Mouse (Mus musculus) forebrain, embryonic 11.5 days (tissue): ENCODE measurements around the gene Sfmbt2. TPM values are rescaled to one million over a fixed set of nuclear protein-coding genes. Genes with fewer than 3 reads are reported as not detected.
"Not testable (repeated sequence)": the region's sequence is repeated elsewhere in the genome, so short reads cannot be mapped to it uniquely, and the experiment has no call there.

Experiments used
- ATAC-seq: fragments of 200-750 bp; cut with Nextera tagmentation; replicated peaks from 2 replicates; pipeline ENCODE4 v1.8.0; 2017; ENCODE audit warnings: moderate TSS enrichment; ENCODE audit not compliant: low FRiP score
- DNase-seq: peaks from one replicate; pipeline ENCODE4 v3.0.0-alpha.2; 2017; ENCODE audit warnings: low spot score
- H3K27ac ChIP-seq: fragments of 300-500 bp; sonication (generic); 2 replicates; pipeline ENCODE4 v1.5.1; 2014; ENCODE audit warnings: low read depth, low read length
- H3K27me3 ChIP-seq: fragments of 300-500 bp; sonication (generic); 2 replicates; pipeline ENCODE4 v1.6.1; 2014; ENCODE audit warnings: mild to moderate bottlenecking, low read length, mixed read lengths; ENCODE audit not compliant: control insufficient read depth, insufficient read depth
- H3K36me3 ChIP-seq: fragments of 300-500 bp; sonication (generic); 2 replicates; pipeline ENCODE4 v1.6.1; 2014; ENCODE audit warnings: mild to moderate bottlenecking, low read length, moderate library complexity, mixed read lengths; ENCODE audit not compliant: control insufficient read depth, insufficient read depth
- H3K4me1 ChIP-seq: fragments of 300-500 bp; sonication (generic); replicated peaks from 2 replicates; pipeline ENCODE4 v1.6.1; 2014; ENCODE audit warnings: low read length, mixed read lengths; ENCODE audit not compliant: control insufficient read depth, insufficient read depth
- H3K4me2 ChIP-seq: fragments of 300-500 bp; sonication (generic); 2 replicates; pipeline ENCODE4 v1.6.1; 2014; ENCODE audit warnings: low read depth, mild to moderate bottlenecking, low read length, moderate library complexity, mixed read lengths; ENCODE audit not compliant: severe bottlenecking
- H3K4me3 ChIP-seq: fragments of 300-500 bp; sonication (generic); 2 replicates; pipeline ENCODE4 v1.5.1; 2014; ENCODE audit warnings: low read depth, low read length
- H3K9ac ChIP-seq: fragments of 300-500 bp; sonication (generic); 2 replicates; pipeline ENCODE4 v1.6.1; 2014; ENCODE audit warnings: low read length
- H3K9me3 ChIP-seq: fragments of 300-500 bp; sonication (generic); 2 replicates; pipeline ENCODE4 v1.6.1; 2016; ENCODE audit warnings: low read length, mixed read lengths; ENCODE audit not compliant: control insufficient read depth
- WGBS: fragments of 180-500 bp; shearing (Covaris S2); extraction: QIAGEN DNeasy Blood & Tissue Kit; methylation state at CpG from one replicate; pipeline ENCODE4 v1.1.7; 2014; 5-methylcytosine and 5-hydroxymethylcytosine counted together
- polyA plus RNA-seq: library from polyadenylated mRNA; unstranded; fragments of >200 nt; fragmentation: Nextera tagmentation; extraction: Ambion mirVana; gene quantifications from 2 replicates; pipeline ENCODE4 v1.2.1, GENCODE M21; 2014

The Sfmbt2 gene
- polyA plus RNA-seq, 1 experiment from 2014 or later = 1.3 TPM

- H3K9ac ChIP-seq, H3K36me3 ChIP-seq, H3K4me3 ChIP-seq, H3K4me1 ChIP-seq, ATAC-seq, H3K27me3 ChIP-seq, H3K9me3 ChIP-seq, H3K27ac ChIP-seq, DNase-seq, H3K4me2 ChIP-seq: not testable (repeated sequence)
- WGBS = 100% methylated on average over 1 of the region's 1 CpGs
Observed at GRCm38 (mm10) chr2:10344073-10344472, 26.2 kb upstream of the Sfmbt2 start.

- Histone ChIP-seq H3K4me3 (no peak overlapping the region), H3K9ac (no peak overlapping the region), H3K36me3 (no peaks in the 10 kb centered on the region), H3K27ac (no peak overlapping the region), H3K9me3 (no peaks in the 10 kb centered on the region), H3K4me1 (no peaks in the 10 kb centered on the region), H3K27me3 (no peaks in the 10 kb centered on the region), H3K4me2 (no peak overlapping the region)
- DNase-seq (no peak), ATAC-seq (no peak)
- WGBS = 89% methylated on average over 4 of the region's 4 CpGs
Observed at GRCm38 (mm10) chr2:10347193-10347592, 23.1 kb upstream of the Sfmbt2 start.

- no peak for DNase-seq
- no peak overlapping the region for H3K4me3 ChIP-seq
Observed at GRCm38 (mm10) chr2:10348036-10348435, 22.3 kb upstream of the Sfmbt2 start.

GRCm38 (mm10) chr2:10350266-10350810, 20.0 kb upstream of the Sfmbt2 start:
- H3K4me1 ChIP-seq = no peaks in the 10 kb centered on the region
- no peak overlapping the region for H3K4me2 ChIP-seq
- no peaks in the 10 kb centered on the region for H3K36me3 ChIP-seq
- no peak for ATAC-seq
- no peaks in the 10 kb centered on the region for H3K9me3 ChIP-seq
- no peak overlapping the region for H3K4me3 ChIP-seq
- no peak overlapping the region for H3K27ac ChIP-seq
- no peaks in the 10 kb centered on the region for H3K27me3 ChIP-seq
- H3K9ac ChIP-seq = no peak overlapping the region
- no peak for DNase-seq
- WGBS = 39% methylated on average over 4 of the region's 4 CpGs

More at GRCm38 (mm10) chr2:10348036-10348435, 22.3 kb upstream of the Sfmbt2 start:
- no peak overlapping the region for H3K4me2 ChIP-seq
- no peak overlapping the region for H3K27ac ChIP-seq
- no peaks in the 10 kb centered on the region for H3K36me3 ChIP-seq
- 85% methylated on average over 5 of the region's 5 CpGs for WGBS
- H3K9me3 ChIP-seq = no peaks in the 10 kb centered on the region
- H3K4me1 ChIP-seq = no peaks in the 10 kb centered on the region
- no peak overlapping the region for H3K9ac ChIP-seq
- H3K27me3 ChIP-seq = no peaks in the 10 kb centered on the region
- no peak for ATAC-seq

- WGBS = 85% methylated on average over 1 of the region's 1 CpGs
- ATAC-seq (no peak), DNase-seq (no peak)
- Histone ChIP-seq H3K4me2 (no peak overlapping the region), H3K9ac (no peak overlapping the region), H3K27ac (no peak overlapping the region), H3K27me3 (no peaks in the 10 kb centered on the region), H3K4me3 (no peak overlapping the region), H3K36me3 (no peaks in the 10 kb centered on the region), H3K4me1 (no peaks in the 10 kb centered on the region), H3K9me3 (no peaks in the 10 kb centered on the region)
Observed at GRCm38 (mm10) chr2:10351125-10351524, 19.2 kb upstream of the Sfmbt2 start.

GRCm38 (mm10) chr2:10352887-10353286, 17.4 kb upstream of the Sfmbt2 start:
- no peak for DNase-seq
- H3K27ac ChIP-seq = no peak overlapping the region
- H3K9me3 ChIP-seq = no peaks in the 10 kb centered on the region
- WGBS = 81% methylated on average over 3 of the region's 3 CpGs
- ATAC-seq = no peak
- no peaks in the 10 kb centered on the region for H3K27me3 ChIP-seq
- no peak overlapping the region for H3K4me2 ChIP-seq
- no peak overlapping the region for H3K9ac ChIP-seq
- H3K4me3 ChIP-seq = no peak overlapping the region
- H3K4me1 ChIP-seq = no peaks in the 10 kb centered on the region
- H3K36me3 ChIP-seq = no peaks in the 10 kb centered on the region

- Histone ChIP-seq H3K36me3 (no peaks in the 10 kb centered on the region), H3K27ac (no peak overlapping the region), H3K4me2 (no peak overlapping the region), H3K4me1 (no peaks in the 10 kb centered on the region), H3K9me3 (no peaks in the 10 kb centered on the region), H3K4me3 (no peak overlapping the region), H3K27me3 (no peaks in the 10 kb centered on the region), H3K9ac (no peak overlapping the region)
- no peak for ATAC-seq
- no peak for DNase-seq
- WGBS = 57% methylated on average over 4 of the region's 4 CpGs
Observed at GRCm38 (mm10) chr2:10353889-10354288, 16.4 kb upstream of the Sfmbt2 start.

GRCm38 (mm10) chr2:10359861-10360260, 10.4 kb upstream of the Sfmbt2 start:
- Histone ChIP-seq H3K27me3 (no peaks in the 10 kb centered on the region), H3K27ac (no peak overlapping the region), H3K4me3 (no peak overlapping the region), H3K4me2 (no peak overlapping the region), H3K9me3 (no peaks in the 10 kb centered on the region), H3K9ac (no peak overlapping the region), H3K36me3 (no peaks in the 10 kb centered on the region), H3K4me1 (no peaks in the 10 kb centered on the region)
- no peak for DNase-seq
- ATAC-seq = no peak
- WGBS = 88% methylated on average over 2 of the region's 2 CpGs

- peaks cover 24% of the 10 kb centered on the region for H3K27me3 ChIP-seq
Observed at GRCm38 (mm10) chr2:10365081-10365480, 5.2 kb upstream of the Sfmbt2 start.

More at GRCm38 (mm10) chr2:10365081-10365480, 5.2 kb upstream of the Sfmbt2 start:
- no peak for ATAC-seq
- Histone ChIP-seq H3K4me1 (no peaks in the 10 kb centered on the region), H3K36me3 (no peaks in the 10 kb centered on the region), H3K27ac (no peak overlapping the region), H3K9ac (no peak overlapping the region), H3K9me3 (no peaks in the 10 kb centered on the region), H3K4me3 (no peak overlapping the region), H3K4me2 (no peak overlapping the region)
- no peak for DNase-seq
- 96% methylated on average over 6 of the region's 6 CpGs for WGBS
